Mouse (Mus musculus) A20 (cell line): Measurements from ENCODE around the gene Mfrp.

Source experiments
- DNase-seq: peaks from one replicate; pipeline ENCODE4 v3.0.0-alpha.2; 2011; ENCODE audit warnings: low read depth, low spot score

The Mfrp gene

GRCm38 (mm10) chr9:44130034-44130433 is 28.5 kb downstream of the Mfrp start:
- no peak for DNase-seq

- no peak for DNase-seq
These were observed 29.2 kb downstream of the Mfrp start for GRCm38 (mm10) chr9:44130581-44131275.

GRCm38 (mm10) chr9:44131276-44131590 is 29.7 kb downstream of the Mfrp start:
- no peak for DNase-seq

GRCm38 (mm10) chr9:44132200-44132599 is 30.7 kb downstream of the Mfrp start:
- DNase-seq, result no peak

- no peak for DNase-seq
These were observed 31.8 kb downstream of the Mfrp start for GRCm38 (mm10) chr9:44133287-44133686.

GRCm38 (mm10) chr9:44134101-44134850 is 32.7 kb downstream of the Mfrp start, which contains the start of gene Mcam:
TSS of gene Mcam (plus strand) at chr9:44134469.
- no peak for DNase-seq

- peak; percentile 29 for DNase-seq
These were observed 33.6 kb downstream of the Mfrp start for GRCm38 (mm10) chr9:44134851-44135730.

- DNase-seq, result no peak
These were observed 34.3 kb downstream of the Mfrp start for GRCm38 (mm10) chr9:44135731-44136411.

GRCm38 (mm10) chr9:44137846-44138245 is 36.3 kb downstream of the Mfrp start:
- DNase-seq, result no peak

- DNase-seq, result no peak
These were observed 40.4 kb downstream of the Mfrp start for GRCm38 (mm10) chr9:44141951-44142350.

GRCm38 (mm10) chr9:44143421-44143820 is 41.9 kb downstream of the Mfrp start:
- no peak for DNase-seq

GRCm38 (mm10) chr9:44144023-44144717 is 42.6 kb downstream of the Mfrp start:
- DNase-seq, result no peak

- no peak for DNase-seq
These were observed 43.2 kb downstream of the Mfrp start for GRCm38 (mm10) chr9:44144718-44145060.

- peak; percentile 28 for DNase-seq
These were observed 45.8 kb downstream of the Mfrp start for GRCm38 (mm10) chr9:44147290-44147689.
